Mouse (Mus musculus) layer of hippocampus, adult 9-10 months (tissue): ENCODE measurements around the gene Lsamp.

Experiments used
- DNase-seq: peaks from one replicate; pipeline ENCODE4 v3.0.0; 2022; ENCODE audit warnings: low spot score

Gene Lsamp

GRCm38 (mm10) chr16:40959211-40959610 lies 975.0 kb downstream of the Lsamp start:
- DNase-seq, result no peak

- DNase-seq, result no peak
These were observed 976.4 kb downstream of the Lsamp start for GRCm38 (mm10) chr16:40960586-40960985.

- DNase-seq, result peak; percentile 78
These were observed 984.1 kb downstream of the Lsamp start for GRCm38 (mm10) chr16:40968088-40968860.

- no peak for DNase-seq
These were observed 987.2 kb downstream of the Lsamp start for GRCm38 (mm10) chr16:40971382-40971781.

- no peak for DNase-seq
These were observed 989.9 kb downstream of the Lsamp start for GRCm38 (mm10) chr16:40974084-40974483.

- no peak for DNase-seq
These were observed 998.9 kb downstream of the Lsamp start for GRCm38 (mm10) chr16:40983026-40983425.

- no peak for DNase-seq
These were observed 1023.4 kb downstream of the Lsamp start for GRCm38 (mm10) chr16:41007569-41007968.

- DNase-seq, result no peak
These were observed 1050.6 kb downstream of the Lsamp start for GRCm38 (mm10) chr16:41034746-41035145.

GRCm38 (mm10) chr16:41041686-41042085 lies 1057.5 kb downstream of the Lsamp start:
- DNase-seq, result no peak

GRCm38 (mm10) chr16:41063270-41063857 lies 1079.2 kb downstream of the Lsamp start:
- no peak for DNase-seq

GRCm38 (mm10) chr16:41073470-41073869 lies 1089.3 kb downstream of the Lsamp start:
- DNase-seq, result no peak

- no peak for DNase-seq
These were observed 1104.5 kb downstream of the Lsamp start for GRCm38 (mm10) chr16:41088648-41089047.

GRCm38 (mm10) chr16:41090092-41090491 lies 1105.9 kb downstream of the Lsamp start:
- DNase-seq, result no peak

GRCm38 (mm10) chr16:41091259-41091658 lies 1107.1 kb downstream of the Lsamp start:
- DNase-seq, result no peak

- DNase-seq, result no peak
These were observed 1118.6 kb downstream of the Lsamp start for GRCm38 (mm10) chr16:41102805-41103204.

- DNase-seq, result no peak
These were observed 1140.2 kb downstream of the Lsamp start for GRCm38 (mm10) chr16:41124361-41124760.

- no peak for DNase-seq
These were observed 1140.9 kb downstream of the Lsamp start for GRCm38 (mm10) chr16:41125051-41125450.

- DNase-seq, result peak; percentile 17
These were observed 1146.9 kb downstream of the Lsamp start for GRCm38 (mm10) chr16:41131053-41131452.

GRCm38 (mm10) chr16:41172839-41173238 lies 1188.7 kb downstream of the Lsamp start:
- DNase-seq, result peak; percentile 32

- DNase-seq, result no peak
These were observed 1195.4 kb downstream of the Lsamp start for GRCm38 (mm10) chr16:41179557-41179956.

- DNase-seq, result no peak
These were observed 1196.7 kb downstream of the Lsamp start for GRCm38 (mm10) chr16:41180867-41181266.

GRCm38 (mm10) chr16:41210055-41210454 lies 1225.9 kb downstream of the Lsamp start:
- no peak for DNase-seq

- DNase-seq, result no peak
These were observed 1251.7 kb downstream of the Lsamp start for GRCm38 (mm10) chr16:41235829-41236228.

- DNase-seq, result no peak
These were observed 1258.7 kb downstream of the Lsamp start for GRCm38 (mm10) chr16:41242841-41243240.
